Mouse (Mus musculus) neural tube, embryonic 12.5 days (tissue): ENCODE results near the gene Hnrnph1. TPM values are rescaled to one million over a fixed set of nuclear protein-coding genes. Genes with fewer than 3 reads are reported as not detected.
A peak's percentile ranks its signal among the peaks of the same experiment; 100 is the strongest.

Source experiments
- ATAC-seq: fragments of 200-750 bp; cut with Nextera tagmentation; 2 replicates; pipeline ENCODE4 v1.8.0; 2017; ENCODE audit warnings: low read depth, mild to moderate bottlenecking, moderate TSS enrichment, moderate library complexity; ENCODE audit not compliant: low FRiP score
- H3K27ac ChIP-seq: fragments of 300-500 bp; sonication (generic); 2 replicates; pipeline ENCODE4 v1.5.1; 2016
- H3K27me3 ChIP-seq: fragments of 300-500 bp; sonication (generic); replicated peaks from 2 replicates; pipeline ENCODE4 v1.6.1; 2016; ENCODE audit warnings: mild to moderate bottlenecking
- H3K36me3 ChIP-seq: fragments of 300-500 bp; sonication (generic); 2 replicates; pipeline ENCODE4 v1.6.1; 2016; ENCODE audit warnings: mild to moderate bottlenecking
- H3K4me1 ChIP-seq: fragments of 300-500 bp; sonication (generic); 2 replicates; pipeline ENCODE4 v1.6.1; 2016
- H3K4me2 ChIP-seq: fragments of 300-500 bp; sonication (generic); replicated peaks from 2 replicates; pipeline ENCODE4 v1.6.1; 2016; ENCODE audit warnings: mild to moderate bottlenecking
- H3K4me3 ChIP-seq: fragments of 300-500 bp; sonication (generic); 2 replicates; pipeline ENCODE4 v1.5.1; 2016
- H3K9ac ChIP-seq: fragments of 300-500 bp; sonication (generic); 2 replicates; pipeline ENCODE4 v1.6.1; 2016; ENCODE audit warnings: mild to moderate bottlenecking
- H3K9me3 ChIP-seq: fragments of 300-500 bp; sonication (generic); 2 replicates; pipeline ENCODE4 v1.6.1; 2016; ENCODE audit warnings: mild to moderate bottlenecking
- WGBS: fragments of 180-500 bp; shearing (Covaris S2); methylation state at CpG from one replicate; pipeline ENCODE4 v1.1.7; 2016; 5-methylcytosine and 5-hydroxymethylcytosine counted together
- polyA plus RNA-seq: library from polyadenylated mRNA; unstranded; fragments of >200 nt; fragmentation: Nextera tagmentation; extraction: Ambion mirVana; gene quantifications from 2 replicates; pipeline ENCODE4 v1.2.1, GENCODE M21; 2016

Gene Hnrnph1
- polyA plus RNA-seq, 1 experiment from 2014 or later, result 665 TPM

- Histone ChIP-seq H3K4me2 (no peak overlapping the region), H3K9ac (no peak overlapping the region), H3K4me3 (no peak overlapping the region), H3K9me3 (no peaks in the 10 kb centered on the region), H3K27ac (no peak overlapping the region), H3K4me1 (peaks cover 13% of the 10 kb centered on the region), H3K27me3 (no peaks in the 10 kb centered on the region), H3K36me3 (peaks cover 2% of the 10 kb centered on the region)
- 93% methylated on average over 13 of the region's 13 CpGs for WGBS
- ATAC-seq, result no peak
These were observed 2.3 kb upstream of the Hnrnph1 start for GRCm38 (mm10) chr11:50374286-50375015.

- H3K4me3 ChIP-seq, result no peak overlapping the region
- no peak overlapping the region for H3K9ac ChIP-seq
- H3K27me3 ChIP-seq, result no peaks in the 10 kb centered on the region
- H3K4me1 ChIP-seq, result peaks cover 18% of the 10 kb centered on the region
- H3K27ac ChIP-seq, result no peak overlapping the region
- ATAC-seq, result no peak
- no peak overlapping the region for H3K4me2 ChIP-seq
- WGBS, result 87% methylated on average over 5 of the region's 5 CpGs
- H3K36me3 ChIP-seq, result peaks cover 9% of the 10 kb centered on the region
- H3K9me3 ChIP-seq, result no peaks in the 10 kb centered on the region
These were observed 1.4 kb upstream of the Hnrnph1 start for GRCm38 (mm10) chr11:50375421-50375820.

DNA sequence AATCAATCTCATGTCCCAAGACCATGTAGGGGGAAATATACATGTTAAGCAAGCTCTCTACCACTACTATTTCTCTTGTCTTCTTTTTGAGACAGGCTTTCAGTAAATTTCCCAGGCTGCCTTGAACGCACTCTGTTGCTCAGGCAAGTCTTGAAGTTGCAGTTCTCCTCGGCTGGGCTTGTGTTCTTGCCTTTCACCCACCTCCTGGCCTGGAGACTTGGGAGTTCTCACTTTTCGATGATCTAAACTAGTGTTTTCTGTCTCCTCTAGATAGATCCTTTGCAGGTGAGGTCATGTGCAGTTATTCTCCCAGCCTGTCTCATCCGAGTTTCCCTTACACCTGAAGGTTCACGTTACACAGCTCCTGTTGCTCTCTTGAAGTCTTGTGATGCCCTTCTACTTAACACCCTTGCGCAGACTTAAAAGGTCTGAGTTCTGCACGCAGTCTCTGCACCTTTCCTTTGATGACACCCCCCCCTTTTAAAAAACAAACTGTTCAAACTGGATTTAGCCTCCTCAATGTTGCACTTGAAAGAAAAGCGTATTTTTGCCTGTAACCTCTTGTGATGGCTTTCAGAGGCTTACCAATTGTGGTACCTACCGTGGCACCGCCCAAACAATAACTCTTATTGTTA is 517 bp upstream of the Hnrnph1 start:
- peaks cover 19% of the 10 kb centered on the region for H3K4me1 ChIP-seq
- H3K9me3 ChIP-seq, result no peaks in the 10 kb centered on the region
- 27% methylated on average over 10 of the region's 10 CpGs for WGBS
- no peaks in the 10 kb centered on the region for H3K27me3 ChIP-seq
- H3K36me3 ChIP-seq, result peaks cover 10% of the 10 kb centered on the region
- peak overlapping the region; percentile 82 for H3K9ac ChIP-seq
- H3K4me2 ChIP-seq, result peak overlapping the region; percentile 80
- H3K4me3 ChIP-seq, result peak overlapping the region; percentile 60
- no peak for ATAC-seq
- peak overlapping the region; percentile 95 for H3K27ac ChIP-seq

DNA sequence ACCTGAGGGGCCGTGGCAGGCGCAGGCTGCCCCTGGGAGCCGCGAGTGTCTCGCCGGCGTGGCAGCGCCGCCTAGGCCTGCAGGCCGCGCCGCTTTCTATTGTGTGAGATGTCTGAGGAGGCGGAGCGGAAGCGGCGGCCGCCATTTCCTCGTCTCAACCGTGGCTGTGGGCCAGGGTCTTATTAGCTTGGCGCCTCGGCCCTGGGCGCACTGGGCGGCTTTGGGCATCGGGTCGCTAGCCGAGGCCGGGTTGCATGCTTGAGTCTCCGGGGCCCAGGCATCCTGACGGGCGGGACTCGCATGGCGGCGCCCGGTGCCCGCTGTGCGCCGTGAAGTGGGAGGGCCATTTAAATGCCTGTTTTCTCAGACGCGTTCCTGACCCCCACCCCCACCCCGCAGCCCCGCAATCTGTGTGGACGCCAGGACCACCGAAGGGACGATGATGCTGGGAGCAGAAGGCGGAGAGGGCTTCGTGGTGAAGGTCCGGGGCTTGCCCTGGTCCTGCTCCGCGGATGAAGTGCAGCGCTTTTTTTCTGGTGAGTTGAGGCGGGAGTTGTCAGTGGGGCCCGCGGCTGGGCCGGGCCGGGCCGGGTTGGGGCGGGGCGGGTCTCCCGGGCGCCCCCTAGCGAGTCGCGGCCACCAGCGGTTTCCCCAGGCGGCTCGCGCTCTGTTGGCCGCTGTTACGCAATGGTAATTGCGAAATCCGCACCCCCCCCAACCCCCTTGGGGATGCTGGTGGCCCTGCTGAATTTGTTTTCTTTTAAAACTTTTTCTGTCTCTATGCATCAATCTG is 1.3 kb downstream of the Hnrnph1 start:
- Histone ChIP-seq H3K9ac (peak overlapping the region; percentile 99), H3K27me3 (no peaks in the 10 kb centered on the region), H3K9me3 (no peaks in the 10 kb centered on the region), H3K4me1 (peaks cover 22% of the 10 kb centered on the region), H3K36me3 (peaks cover 24% of the 10 kb centered on the region), H3K4me3 (peak overlapping the region; percentile 86), H3K27ac (peak overlapping the region; percentile 99), H3K4me2 (peak overlapping the region; percentile 59)
- whole genome bisulfite sequencing, result under 1% methylated on average over 71 of the region's 71 CpGs
- peak; percentile 79 for ATAC-seq

DNA sequence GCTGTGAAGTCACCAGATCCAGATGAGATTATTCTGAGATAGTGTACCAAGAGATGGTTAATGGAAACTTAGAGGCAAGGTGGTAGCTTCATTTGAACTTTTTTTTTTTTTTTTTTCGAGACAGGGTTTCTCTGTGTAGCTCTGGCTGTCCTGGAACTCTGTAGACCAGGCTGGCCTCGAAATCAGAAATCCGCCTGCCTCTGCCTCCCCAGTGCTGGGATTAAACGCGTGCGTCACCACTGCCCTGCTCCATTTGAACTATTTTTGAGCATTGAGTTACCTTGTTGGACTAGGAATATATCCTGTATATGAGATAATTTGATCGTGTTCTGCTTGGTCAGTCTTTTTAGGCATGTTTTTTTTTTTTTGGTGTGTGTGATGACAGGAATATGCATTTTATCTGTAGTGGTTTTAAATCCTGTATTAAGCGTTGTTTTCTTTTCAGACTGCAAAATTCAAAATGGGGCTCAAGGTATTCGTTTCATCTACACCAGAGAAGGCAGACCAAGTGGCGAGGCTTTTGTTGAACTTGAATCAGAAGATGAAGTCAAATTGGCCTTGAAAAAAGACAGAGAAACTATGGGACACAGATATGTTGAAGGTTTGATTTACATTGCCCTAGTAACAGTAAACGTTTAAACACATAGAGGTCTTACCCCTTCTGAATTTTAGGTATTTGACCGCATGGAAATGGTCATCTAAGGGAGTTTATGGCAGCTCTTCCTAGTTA is 2.4 kb downstream of the Hnrnph1 start:
- WGBS, result 68% methylated on average over 12 of the region's 12 CpGs
- no peaks in the 10 kb centered on the region for H3K27me3 ChIP-seq
- H3K9me3 ChIP-seq, result no peaks in the 10 kb centered on the region
- no peak for ATAC-seq
- H3K9ac ChIP-seq, result peak overlapping the region; percentile 99
- peak overlapping the region; percentile 59 for H3K4me2 ChIP-seq
- H3K36me3 ChIP-seq, result peaks cover 29% of the 10 kb centered on the region
- no peak overlapping the region for H3K27ac ChIP-seq
- H3K4me1 ChIP-seq, result peaks cover 22% of the 10 kb centered on the region
- peak overlapping the region; percentile 86 for H3K4me3 ChIP-seq

DNA sequence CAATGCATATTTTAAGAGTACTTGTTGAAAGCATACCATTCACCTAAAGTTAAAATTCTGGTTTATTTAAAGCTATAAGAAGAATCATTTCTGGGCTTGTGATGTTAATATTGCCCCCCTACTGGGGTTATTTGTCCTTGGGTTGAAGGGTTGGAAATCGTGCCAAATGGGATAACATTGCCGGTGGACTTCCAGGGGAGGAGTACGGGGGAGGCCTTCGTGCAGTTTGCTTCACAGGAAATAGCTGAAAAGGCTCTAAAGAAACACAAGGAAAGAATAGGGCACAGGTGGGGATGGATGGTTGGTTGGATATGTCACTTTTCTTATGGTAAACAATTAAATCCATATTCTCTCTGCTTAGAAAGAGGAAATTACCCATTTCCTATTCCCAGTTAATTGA is 4.5 kb downstream of the Hnrnph1 start:
- H3K9ac ChIP-seq, result no peak overlapping the region

GRCm38 (mm10) chr11:50387167-50387679 is 10.4 kb downstream of the Hnrnph1 start:
- Histone ChIP-seq H3K4me3 (no peak overlapping the region), H3K27me3 (no peaks in the 10 kb centered on the region), H3K36me3 (peaks cover 67% of the 10 kb centered on the region), H3K4me1 (0 out of 2 replicates have a peak, but pooled peaks cover 3% of the 10 kb centered on the region), H3K9ac (no peak overlapping the region), H3K9me3 (no peaks in the 10 kb centered on the region), H3K4me2 (no peak overlapping the region), H3K27ac (no peak overlapping the region)
- WGBS, result 80% methylated on average over 3 of the region's 3 CpGs
- no peak for ATAC-seq

More for the DNA sequence above, 4.5 kb downstream of the Hnrnph1 start:
- H3K4me1 ChIP-seq, result peaks cover 19% of the 10 kb centered on the region
- 0 out of 2 replicates have a peak overlapping the region, but pooled peaks have one; percentile 17 for H3K4me3 ChIP-seq
- 57% methylated on average over 4 of the region's 4 CpGs for WGBS
- H3K4me2 ChIP-seq, result peak overlapping the region; percentile 54
- no peak for ATAC-seq
- H3K27me3 ChIP-seq, result no peaks in the 10 kb centered on the region
- peaks cover 43% of the 10 kb centered on the region for H3K36me3 ChIP-seq
- no peak overlapping the region for H3K27ac ChIP-seq
- no peaks in the 10 kb centered on the region for H3K9me3 ChIP-seq

DNA sequence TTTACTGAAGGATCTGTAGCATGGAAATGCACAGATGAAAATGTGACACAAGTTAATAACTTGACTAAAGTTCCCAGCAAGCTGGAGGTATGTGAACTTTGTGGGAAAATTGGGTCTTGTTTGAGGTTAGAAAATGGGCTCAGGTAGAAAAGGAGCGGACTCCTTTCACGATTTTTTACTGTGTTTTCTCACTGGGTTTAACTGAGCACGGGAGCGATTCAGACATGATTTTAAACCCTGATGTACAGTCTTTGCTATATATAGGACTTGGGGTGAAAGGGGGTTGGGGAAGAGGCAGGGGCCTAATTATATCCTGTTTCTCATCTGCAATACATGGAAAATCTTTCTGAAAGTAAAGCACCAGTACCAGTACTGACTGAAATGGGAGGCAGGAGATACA is 10.9 kb downstream of the Hnrnph1 start:
- no peaks in the 10 kb centered on the region for H3K27me3 ChIP-seq
- peaks cover 63% of the 10 kb centered on the region for H3K36me3 ChIP-seq
- no peak overlapping the region for H3K9ac ChIP-seq
- H3K4me2 ChIP-seq, result no peak overlapping the region
- no peak for ATAC-seq
- H3K27ac ChIP-seq, result no peak overlapping the region
- H3K9me3 ChIP-seq, result no peaks in the 10 kb centered on the region
- no peaks in the 10 kb centered on the region for H3K4me1 ChIP-seq
- H3K4me3 ChIP-seq, result no peak overlapping the region
- 93% methylated on average over 4 of the region's 4 CpGs for WGBS

- no peak overlapping the region for H3K27ac ChIP-seq
- H3K4me1 ChIP-seq, result no peaks in the 10 kb centered on the region
- ATAC-seq, result no peak
- H3K27me3 ChIP-seq, result no peaks in the 10 kb centered on the region
- 93% methylated on average over 3 of the region's 3 CpGs for WGBS
- H3K9ac ChIP-seq, result no peak overlapping the region
- H3K9me3 ChIP-seq, result no peaks in the 10 kb centered on the region
- peaks cover 61% of the 10 kb centered on the region for H3K36me3 ChIP-seq
- no peak overlapping the region for H3K4me3 ChIP-seq
- H3K4me2 ChIP-seq, result no peak overlapping the region
These were observed 11.6 kb downstream of the Hnrnph1 start for GRCm38 (mm10) chr11:50388217-50388929.

DNA sequence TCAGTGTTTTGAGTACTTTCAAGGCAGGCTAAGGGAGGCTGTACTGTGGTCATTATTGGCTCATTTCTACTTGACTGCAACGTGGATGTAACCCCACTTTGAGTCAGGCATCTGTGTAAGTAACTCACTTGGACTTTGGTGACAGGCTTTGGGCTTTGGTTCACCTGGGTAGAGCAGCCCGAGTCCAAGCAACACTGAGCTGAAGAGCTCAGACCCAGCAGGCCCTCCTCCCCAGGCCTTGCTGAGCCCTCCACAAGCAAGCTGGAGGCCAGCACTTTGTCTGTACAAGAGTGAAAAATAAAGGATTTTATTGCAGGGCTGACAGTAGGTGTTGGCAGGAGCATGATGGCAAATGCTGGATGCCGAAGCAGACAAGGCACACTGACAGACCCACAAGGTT is 12.2 kb downstream of the Hnrnph1 start:
- Histone ChIP-seq H3K27ac (no peak overlapping the region), H3K27me3 (no peaks in the 10 kb centered on the region), H3K4me1 (no peaks in the 10 kb centered on the region), H3K9ac (no peak overlapping the region), H3K4me3 (no peak overlapping the region), H3K36me3 (peaks cover 64% of the 10 kb centered on the region), H3K4me2 (no peak overlapping the region), H3K9me3 (no peaks in the 10 kb centered on the region)
- WGBS, result 73% methylated on average over 3 of the region's 3 CpGs
- no peak for ATAC-seq

DNA sequence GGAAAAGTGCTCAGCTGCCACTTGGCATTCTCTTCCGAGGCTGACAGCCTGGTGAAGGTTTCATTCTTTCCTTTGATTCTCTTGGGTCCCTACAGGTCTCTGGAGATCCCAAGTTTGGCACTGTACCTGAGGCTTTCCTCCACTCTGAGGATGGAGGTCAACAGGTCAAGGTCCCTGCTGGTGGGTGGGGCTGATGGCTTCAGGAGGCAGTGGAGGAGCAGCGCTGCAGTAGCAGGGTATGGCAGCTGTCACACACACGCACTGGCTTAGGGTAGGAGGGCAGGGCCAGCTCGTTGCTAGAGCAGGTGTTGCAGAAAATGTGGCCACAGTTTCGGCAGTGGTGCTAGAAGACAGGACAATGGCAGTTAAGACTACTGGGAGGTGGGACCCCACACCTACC is 12.8 kb downstream of the Hnrnph1 start:
- no peaks in the 10 kb centered on the region for H3K27me3 ChIP-seq
- no peak overlapping the region for H3K27ac ChIP-seq
- H3K4me1 ChIP-seq, result no peaks in the 10 kb centered on the region
- no peak overlapping the region for H3K9ac ChIP-seq
- WGBS, result 67% methylated on average over 5 of the region's 5 CpGs
- no peaks in the 10 kb centered on the region for H3K9me3 ChIP-seq
- peaks cover 67% of the 10 kb centered on the region for H3K36me3 ChIP-seq
- H3K4me3 ChIP-seq, result no peak overlapping the region
- H3K4me2 ChIP-seq, result no peak overlapping the region
- no peak for ATAC-seq
